Mouse (Mus musculus) adrenal gland, adult 8-10 months (tissue): ENCODE data around the gene Gm9376. TPM values are rescaled to one million over a fixed set of nuclear protein-coding genes. Genes with fewer than 3 reads are reported as not detected.

Source experiments
- DNase-seq: peaks from one replicate; pipeline ENCODE4 v3.0.0; 2022
- total RNA-seq, 4 experiments: library from RNA; stranded (reverse); gene quantifications; 2 replicates each; pipeline ENCODE4 v1.2.4; 2022

Gm9376 gene
- total RNA-seq: not detected

DNA sequence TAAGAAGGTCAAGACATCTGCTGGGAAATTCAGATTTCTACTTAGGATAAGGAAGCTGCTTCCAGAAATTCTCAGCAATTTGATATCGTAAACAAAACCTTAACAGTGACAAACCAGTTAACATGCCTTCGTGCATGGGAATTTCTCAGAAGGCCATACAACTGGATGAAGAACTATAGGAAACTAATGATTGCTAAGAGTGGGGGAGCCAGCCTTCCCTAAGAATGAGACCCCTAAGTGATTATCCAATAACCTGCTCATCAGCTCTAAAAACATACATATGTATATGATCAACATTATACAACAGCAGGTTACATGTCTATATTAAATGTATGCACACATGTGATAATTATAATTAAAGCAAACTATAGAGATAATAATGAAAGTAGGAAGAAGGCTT is at the start of gene Gm9376:
Gm9376 (plus strand) TSS at position 301 of the 400 bp plus-strand sequence.
- DNase-seq: no peak

DNA sequence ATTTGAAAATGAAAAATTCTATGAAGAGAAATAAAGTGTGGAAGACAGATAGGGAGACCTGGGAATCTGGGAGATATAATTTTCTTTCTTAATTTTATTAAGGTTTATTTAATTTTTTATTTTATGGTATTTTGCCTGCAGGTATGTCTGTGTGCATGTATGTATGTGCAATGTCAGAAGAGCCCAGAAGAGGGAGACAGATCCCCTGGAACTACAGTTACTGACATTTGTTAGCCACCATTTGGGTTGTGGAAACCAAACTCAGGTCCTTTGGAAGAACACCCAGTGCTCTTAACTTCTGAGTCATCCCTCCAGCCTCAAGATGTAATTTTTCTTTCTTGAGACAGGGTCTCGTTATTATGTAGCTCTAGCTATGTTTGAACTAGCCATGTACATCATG is 45.9 kb upstream of the Gm9376 start:
- DNase-seq: no peak

DNA sequence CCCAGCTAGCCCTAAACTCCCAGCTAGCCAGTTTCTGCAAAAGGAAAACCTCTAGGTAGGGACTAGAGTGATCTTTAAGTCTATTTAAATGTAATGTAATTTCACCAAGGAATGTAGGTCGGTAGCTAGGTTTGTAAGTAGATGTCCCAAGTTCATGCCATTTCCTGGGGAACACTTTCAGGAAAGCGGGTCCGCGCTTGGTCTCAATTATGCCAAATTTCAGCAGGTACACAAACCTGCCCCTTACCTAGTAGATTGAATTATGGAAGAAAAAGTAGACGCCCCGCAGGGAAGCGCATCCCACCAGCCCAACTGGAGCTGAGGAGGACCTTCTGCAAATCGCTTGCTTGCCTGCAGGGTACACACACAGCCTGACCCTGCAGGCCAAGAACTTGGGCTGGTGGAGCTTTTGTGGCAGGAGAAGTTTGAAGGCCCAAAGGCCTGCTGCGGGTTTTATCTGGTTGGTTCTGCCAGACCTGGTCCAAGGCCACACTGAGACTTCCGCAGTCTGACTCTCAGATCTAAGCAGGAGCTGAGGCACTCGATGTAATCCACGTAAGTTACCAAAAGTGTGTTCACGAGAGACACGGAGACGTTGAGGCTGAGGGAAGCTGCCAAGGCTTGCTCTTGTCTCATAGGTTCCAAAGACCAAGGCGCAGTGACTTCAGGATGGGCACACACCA is 41.6 kb upstream of the Gm9376 start:
- DNase-seq: no peak

DNA sequence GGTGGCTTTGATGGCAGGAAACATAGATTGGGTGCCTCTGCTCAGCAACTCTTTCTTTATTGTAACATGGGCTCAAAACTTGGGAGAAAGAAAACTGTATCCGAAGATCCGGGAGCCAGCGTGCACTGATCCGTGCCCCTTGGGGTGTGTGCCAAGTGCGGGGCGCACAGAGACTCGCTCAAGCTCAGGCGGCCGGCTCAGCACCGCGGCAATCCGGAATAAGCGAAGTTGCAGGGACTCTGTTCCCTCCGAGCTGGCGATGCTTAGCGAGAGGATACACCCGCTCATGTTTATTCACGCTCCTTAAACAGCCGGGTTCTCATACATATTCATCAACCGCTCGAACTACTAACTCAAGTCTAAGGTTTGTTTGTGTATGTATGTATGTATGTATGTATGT is 40.8 kb upstream of the Gm9376 start:
- DNase-seq: no peak

DNA sequence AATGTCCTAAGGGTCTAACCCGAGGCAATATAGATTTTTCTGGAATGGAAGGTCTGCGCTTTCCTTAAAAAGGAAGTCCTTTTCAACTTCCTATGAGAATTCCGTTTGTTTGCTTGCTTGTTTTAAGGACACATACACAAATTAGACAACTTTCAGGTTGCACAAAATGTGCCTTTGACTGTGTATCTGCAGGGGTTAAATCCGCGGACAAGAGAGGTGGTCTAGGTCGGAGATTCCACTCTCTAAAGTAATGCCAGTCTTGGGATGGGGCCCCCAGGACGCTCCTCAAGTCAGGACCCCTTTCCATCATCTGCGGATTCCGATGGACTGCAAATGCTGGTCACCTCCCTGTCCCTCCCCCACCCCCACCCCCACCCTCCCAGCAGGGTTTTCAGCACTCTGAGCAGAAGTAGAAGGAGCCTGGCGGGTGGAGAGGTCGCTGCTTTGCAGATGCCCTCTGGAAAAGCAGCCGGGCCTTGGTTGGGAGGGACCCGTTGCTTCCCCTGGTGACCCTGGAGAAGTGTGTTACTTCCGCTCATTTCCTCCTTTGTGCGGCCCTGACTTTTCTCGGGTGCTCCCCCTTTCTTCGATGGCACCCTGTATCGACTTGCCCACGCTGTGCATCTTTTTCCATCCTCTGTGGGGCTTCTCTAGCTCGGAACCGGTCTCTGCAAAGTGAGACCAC is 40.1 kb upstream of the Gm9376 start:
- DNase-seq: no peak

DNA sequence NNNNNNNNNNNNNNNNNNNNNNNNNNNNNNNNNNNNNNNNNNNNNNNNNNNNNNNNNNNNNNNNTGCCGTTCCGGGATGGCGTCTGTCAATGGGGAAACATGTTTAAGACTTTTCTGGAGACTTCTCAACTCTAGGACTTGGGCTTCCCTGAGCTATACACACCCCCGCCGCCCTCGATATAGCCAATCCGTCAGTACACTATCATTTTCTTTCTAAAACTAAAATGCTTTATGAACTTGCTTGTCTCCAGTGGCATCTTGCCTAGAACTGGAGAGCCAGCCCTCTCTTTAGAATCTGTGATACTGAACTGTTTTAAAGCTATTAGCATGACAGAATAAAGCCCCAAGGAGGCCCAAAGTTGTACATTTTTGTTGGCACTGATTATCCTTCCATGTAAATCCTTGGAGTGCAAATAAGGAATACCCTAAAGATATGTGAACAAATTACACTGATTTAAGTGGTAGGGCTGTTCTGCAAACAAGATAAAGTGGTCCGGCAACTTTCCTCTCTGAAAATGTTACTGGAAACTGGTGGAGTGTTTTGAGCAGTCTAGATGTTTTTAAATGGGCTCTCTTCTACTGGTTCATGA is 34.3 kb upstream of the Gm9376 start:
- DNase-seq: no peak

DNA sequence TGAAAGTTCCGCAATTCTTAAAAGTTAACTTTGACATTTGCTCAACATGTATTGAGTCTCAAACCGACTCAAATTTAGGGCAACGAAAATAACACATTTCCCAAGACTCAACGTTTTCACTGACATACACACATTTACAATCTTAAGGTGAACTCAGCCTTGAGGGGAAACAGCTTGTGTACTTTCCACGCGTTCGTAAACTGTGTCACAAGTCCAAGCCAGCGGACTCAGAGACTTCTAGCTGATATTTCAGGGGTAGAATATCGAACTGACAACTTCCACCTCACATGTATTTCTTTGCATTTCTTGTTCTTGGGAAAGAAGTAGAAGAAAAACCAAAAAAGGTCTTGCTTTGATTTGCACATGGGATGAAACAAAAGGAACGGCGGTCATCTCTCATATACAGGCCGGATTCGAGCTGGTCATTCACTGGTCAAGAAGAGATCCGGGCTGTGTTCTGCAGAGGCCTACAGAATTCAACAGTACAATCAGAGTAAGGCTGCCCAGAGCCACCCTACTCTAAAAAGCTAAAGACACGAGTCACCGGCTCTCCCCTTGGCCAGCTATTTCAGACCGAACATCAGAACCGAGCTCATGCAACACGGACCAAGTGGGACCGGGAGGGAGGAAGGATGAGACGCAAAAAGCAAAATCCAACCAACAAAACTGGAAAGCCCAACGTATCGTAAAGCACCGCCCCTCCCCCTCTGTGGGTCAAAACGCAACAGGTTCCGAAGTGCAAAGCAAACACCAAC is 32.8 kb upstream of the Gm9376 start:
- DNase-seq: no peak

DNA sequence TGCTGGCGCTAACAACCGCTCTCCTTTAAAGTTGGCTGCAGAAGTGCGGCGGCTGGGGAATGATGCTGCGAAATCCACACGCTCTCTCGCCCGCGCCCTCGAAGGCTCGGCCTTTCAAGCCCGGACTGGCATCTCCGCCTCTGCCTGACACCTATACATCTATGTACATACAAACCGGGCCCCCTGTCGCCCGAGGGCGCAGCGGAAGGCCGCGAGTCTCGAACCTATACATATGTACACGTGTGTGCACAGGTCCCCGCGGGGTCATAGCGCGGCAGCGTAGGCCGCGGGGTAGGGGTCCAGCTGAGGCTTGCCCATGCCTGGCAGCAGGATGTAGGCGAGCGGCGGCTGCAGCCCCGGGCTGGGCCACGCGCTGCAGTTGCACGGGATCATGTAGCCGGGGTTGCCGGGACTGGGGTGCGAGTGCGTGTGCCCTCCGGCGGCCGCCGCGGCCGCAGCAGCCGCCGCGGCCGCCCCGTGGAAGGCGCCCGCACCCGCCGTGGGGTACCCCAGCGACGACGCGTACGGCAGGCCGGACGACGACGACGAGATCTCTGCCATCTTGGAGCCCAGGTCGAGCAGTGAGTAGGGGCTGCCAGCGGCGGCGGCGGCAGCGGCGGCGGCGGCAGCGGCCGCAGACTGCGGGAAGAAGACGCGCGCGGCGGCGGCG is 32.1 kb upstream of the Gm9376 start:
- no peak for DNase-seq

DNA sequence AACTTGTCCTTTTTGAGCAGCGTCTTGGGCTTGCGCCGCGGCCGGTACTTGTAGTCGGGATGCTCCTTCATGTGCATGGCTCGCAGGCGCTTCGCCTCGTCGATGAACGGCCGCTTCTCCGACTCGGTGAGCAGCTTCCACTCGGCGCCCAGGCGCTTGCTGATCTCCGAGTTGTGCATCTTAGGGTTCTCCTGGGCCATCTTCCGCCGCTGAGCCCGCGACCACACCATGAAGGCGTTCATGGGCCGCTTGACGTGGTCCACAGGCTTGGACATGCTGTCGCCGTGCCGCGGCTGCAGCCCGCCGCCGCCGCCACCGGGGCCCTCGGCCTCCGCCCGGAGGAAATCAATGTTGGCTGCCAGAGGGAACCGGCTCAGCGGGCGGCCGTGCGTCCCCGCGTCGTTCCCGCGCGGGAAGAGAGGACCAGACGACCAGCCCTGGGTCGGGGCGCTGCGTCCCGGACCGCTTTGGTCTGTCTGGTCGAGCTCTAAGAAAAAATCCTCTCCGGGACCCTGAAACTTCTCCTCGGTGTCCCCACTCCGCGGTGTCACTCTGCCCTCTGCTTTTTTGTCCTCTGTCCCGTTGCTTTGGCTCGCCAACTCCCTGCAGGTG is 31.3 kb upstream of the Gm9376 start:
- DNase-seq: no peak

DNA sequence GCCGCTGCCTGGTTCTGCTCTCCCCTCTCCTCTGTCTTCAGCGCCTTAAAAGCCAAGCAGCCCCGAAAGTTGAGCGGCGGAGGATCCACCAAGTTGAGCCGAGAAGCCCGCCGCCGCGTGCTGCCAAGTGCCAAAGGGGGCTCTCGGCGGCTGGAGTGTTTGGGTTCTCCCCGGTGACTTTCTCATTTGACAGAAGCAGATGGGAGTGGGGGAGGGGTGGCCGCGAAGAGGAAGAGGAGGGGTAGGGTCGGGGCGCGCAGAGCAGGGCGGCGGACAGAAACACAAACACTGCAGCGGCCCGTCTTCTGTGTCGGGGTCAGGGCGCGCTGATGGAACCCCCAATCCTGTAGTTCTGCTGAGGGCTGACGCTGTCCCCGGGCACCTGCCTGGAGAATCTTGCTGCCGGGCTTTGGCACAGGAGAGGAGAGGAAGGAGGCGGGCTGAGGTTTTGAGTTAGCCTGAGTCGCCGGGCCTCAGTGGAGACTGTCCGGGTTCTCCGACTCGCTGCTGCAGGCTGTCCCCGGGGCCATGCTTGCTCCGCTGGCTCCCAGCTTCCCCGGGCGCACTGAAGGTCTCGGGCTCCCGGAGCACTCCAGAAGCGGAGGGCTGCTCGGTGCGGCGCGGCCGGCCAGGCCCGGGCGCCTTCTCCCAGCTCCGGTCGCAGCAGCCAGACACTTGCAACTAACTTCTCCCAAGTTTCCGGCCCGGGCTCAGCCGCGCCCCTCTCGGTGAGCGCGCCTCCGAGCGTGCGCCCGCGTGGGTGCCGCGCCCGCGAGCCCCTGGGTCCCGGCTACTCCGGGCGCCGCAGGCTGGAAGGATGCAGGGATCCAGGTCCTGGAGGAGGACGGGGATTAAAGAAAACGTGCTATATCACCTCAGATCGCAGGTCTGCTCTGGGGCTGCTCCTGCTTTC is 30.5 kb upstream of the Gm9376 start:
- no peak for DNase-seq

DNA sequence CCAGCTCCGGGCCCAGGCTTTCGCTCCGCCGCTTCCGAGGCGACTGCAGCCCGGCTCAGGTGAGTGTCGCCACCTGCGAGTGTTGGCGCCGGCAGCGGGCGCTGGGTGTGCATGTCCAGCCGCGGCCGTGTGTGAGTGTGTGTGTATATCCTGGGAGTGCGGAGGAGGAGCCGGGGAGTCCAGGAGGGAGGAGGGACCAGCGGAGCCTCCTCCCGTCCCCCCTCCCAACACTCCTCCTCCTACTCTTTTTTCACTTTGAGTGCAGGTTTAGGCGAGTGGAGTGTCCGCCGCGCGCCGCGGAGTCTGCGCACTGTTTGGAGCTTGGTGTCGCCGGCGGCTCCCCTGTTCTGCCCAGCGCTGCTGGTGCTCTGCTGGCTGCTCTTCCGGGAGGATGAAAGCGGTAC is 29.9 kb upstream of the Gm9376 start, which contains the start of gene Sox21:
Sox21 (minus strand) TSS at position 145 of the 404 bp plus-strand sequence.
- DNase-seq: peak; percentile 15

DNA sequence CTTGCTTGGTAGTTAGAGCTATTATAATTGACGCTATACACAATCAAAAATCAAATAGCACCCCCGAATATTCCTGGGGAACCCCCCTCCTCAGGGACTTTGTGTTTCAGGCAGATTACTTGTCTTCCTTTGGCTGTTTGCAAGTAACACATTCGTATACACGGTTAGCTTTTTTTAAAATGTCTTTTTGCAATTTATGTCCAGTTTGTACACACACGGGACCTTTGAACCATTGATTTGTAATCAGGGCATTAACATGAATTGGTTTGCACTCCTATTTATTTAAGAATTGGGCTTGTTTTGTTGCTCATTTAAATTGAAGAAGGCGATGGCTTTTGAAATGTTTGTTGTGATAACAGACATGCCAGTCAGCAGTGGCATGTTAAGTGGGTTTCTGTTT is 29.0 kb upstream of the Gm9376 start:
- no peak for DNase-seq

DNA sequence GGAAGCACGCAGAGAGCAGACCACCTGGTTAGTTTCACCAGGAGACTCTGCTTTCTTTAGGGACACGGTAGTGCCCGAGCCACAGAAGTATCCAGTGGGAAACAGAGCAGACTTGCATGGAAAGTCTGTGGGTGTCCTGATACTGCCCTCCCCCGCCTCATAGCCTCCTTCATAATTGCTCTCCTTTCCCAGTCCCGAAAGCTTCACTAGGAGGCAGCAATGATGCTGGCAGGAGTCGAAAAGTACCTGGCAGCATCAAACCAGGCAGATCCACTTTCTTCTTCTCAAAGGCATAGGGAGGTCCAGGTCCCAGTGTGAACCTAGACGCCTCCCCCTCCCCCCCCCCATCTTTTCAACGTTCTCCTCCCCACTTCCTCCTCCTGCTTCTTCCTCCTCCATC is 27.4 kb upstream of the Gm9376 start:
- no peak for DNase-seq

DNA sequence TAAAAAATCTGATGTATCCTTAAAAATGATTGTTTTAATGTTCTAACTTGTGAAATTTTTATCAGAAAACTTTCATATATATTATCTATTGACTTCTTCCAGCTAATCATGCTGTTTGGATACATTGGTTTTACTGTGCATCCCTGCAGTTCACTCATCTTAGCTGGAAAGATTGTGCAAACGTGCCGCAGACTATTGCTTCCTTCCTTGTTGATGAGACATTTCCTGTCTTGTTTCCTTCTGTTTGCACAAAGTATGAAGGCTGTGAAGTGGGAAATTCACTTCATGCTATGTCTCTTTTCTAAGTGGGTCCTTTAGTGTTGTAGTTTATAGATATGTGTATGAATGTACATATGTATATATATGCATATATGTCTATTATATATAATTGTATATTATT is 25.3 kb upstream of the Gm9376 start:
- no peak for DNase-seq

DNA sequence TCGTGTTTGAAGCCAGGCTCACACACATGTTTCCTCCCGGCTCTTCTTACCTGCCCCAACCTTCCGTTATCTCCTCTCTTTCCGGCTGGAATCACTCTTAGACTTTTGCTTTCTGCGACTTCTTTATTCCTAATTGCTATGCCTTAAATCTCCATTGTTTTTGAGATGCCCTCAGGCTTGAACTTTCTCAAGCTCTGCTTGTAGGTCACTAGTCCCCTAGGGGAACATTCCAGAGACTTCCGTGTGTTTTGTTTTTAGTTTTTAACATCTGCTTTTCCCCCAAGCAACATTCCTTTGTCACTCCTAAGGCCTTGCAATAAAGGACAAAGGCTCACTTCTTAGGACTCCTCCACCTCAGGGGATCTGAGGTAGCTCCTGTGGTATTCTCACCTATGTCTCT is 13.4 kb upstream of the Gm9376 start:
- DNase-seq: no peak

DNA sequence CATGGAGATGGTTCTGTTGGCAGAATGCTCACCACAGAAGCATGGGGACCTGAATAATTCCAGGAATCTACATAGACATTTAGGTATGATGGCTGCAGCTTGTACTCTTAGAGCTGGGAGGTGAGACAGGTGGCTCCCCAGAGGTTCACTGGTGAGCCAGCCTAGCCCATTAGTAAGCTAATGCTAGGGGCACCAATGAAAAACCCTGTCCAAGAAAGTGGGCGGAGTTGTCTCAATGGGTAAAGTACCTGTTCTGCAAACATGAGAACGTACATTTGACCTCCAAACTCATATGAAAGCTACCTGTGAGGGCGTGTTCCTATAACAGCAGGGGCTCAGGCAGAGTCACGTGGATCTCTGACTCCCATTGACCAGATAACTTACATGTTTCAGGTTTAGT is 2.1 kb downstream of the Gm9376 start:
- DNase-seq: no peak

DNA sequence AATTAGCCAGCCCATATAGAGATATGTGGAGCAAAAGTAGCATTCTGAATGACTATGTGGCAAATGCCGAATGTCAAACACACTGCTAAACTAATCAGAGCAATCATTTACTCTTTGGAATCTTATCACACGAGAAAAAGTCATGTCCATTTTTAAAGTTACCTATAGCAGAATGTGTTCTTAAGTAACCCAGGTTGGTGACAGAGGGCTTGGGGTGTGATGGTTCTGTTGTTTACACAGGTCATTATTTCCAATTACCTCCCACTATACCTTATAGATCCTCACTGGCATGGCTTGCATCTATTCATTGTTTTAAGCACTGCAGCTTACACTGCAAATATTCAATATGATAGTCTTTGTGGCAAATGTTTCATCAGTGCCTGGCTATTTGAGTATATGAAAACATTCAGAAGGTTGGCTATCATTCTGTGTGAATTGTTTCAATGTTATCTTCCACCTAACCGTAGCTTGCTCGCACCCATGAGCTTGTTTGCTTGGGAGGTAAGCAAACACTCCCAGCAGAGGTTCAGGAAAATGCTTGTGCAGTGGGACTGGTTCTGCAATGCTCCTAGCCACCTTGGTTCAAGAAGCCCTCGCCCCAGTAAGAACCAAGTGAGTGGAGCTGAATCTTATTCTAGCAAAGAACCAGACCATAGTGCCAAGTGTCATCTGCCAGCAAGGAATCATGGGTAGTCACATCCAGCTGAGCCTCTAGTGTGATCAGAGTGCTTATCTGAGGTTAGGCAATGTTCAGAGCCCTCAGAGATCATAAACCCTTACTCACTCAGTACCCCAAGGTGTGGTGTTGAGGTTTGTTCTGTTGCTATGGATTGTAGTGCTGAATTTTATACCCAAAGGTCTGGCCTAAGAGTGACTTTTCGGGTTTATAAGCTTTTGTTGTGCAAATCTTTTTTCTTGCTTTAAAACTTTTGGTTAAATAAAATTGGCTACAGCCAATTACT is 6.1 kb downstream of the Gm9376 start:
- DNase-seq: no peak

DNA sequence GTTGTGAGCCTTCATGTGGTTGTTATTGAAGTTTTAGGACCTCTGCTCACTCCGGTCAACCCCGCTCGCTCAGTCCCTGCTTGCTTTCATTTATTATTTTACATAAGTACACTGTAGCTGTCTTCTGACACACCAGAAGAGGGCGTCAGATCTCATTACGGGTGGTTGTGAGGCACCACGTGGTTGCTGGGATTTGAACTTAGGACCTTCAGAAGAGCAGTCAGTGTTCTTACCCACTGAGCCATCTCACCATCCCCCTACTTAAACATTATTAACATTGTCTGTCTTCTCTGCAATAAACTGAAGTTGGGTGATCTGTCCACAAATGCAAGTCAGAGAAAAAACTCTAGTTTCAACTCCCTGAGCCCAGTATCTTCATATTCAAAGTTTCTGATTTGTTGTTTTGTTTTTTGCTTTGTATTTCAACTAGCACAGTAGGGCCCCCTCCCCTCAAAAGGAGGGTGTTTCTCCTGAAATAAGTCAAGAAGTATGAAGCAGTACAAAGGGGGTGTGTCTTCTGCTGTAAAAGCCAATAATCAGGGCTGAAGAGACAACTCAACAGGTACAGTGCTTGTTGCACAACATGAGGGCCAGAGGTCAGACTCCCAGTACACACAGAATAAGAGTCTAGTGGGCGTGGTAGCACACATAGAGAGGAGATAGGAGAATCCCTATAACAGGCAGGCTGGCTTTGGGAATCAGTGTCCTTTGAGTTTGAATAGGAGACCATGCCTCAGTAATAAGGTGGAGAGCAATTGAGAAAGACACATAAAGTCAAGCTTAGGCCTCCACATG is 11.1 kb downstream of the Gm9376 start:
- no peak for DNase-seq

DNA sequence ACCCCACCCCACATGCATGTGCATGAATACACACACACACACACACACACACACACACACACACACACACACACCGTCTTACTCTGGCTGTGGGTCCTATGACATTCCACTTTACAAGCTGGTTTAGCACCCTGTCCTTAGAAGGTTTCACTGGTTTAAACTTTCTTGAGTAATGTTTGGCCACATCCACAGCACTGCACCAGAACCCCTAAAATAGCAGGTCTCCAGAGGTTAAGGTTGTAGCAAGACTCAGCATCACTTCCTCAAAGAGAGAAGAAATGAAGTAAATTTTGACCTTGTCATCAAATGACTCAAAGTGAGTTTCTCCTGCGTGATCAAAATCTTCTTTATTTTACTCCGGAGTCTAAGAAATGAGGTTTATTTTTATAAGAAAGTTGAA is 15.5 kb downstream of the Gm9376 start:
- no peak for DNase-seq
